Mouse (Mus musculus): ENCODE results near the gene Pom121l2.

Pom121l2 gene

DNA sequence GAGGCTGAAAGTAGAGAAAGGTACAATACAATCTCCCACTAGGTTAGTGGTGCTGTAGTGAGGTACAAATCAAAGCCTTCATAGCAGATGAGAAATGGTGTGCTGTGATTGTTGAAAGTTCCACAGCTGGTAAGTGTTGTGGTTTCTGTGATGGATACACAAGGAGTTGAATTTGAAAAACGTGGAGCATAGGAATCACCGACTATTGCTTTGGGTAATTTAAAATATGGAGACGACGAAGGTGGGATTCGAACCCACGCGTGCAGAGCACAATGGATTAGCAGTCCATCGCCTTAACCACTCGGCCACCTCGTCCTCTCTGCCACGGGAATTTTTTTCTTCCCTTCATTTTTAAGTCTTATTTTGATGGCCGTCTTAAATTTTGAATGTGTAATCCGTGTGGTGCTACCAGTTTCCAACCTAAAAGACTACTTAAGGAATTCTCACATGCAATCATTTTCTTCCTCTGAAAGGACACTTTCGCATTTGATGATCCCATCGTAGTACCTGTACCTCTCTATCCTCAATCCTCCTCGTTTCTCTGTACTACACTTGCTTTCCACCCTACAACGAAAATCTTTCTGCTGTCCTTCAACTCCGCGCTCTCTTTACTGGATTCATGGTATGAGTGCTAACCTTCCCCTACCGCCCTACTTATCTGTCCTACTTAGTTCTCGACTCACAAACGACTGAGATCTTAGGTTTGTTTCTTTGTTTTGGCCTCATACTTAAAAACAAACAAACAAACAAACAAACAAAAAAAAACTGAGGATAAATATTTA, 13.2 kb downstream of the Pom121l2 start:
- DNase-seq (ENCODE audit: low spot score in 2 of 2): no peak

DNA sequence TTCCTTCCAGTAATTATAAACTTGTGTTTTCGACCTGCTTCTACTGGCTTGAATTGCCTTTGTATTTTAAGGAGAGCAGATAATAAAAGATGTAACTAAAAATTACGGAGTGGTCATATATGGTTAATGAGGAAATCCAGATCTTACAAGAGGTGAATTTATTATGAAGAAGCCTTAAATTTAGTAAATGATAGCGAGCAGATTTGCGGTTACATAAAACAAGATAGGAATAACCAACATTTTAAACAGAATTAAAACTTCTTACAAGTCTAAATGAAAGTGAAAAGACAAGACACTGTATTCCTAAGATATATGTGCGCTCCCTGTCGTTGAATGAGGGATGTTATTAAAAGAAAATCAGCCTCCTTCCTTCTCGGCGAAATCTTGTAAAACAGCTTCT, 13.9 kb downstream of the Pom121l2 start:
- DNase-seq (ENCODE audit: low spot score in 2 of 2): no peak

DNA sequence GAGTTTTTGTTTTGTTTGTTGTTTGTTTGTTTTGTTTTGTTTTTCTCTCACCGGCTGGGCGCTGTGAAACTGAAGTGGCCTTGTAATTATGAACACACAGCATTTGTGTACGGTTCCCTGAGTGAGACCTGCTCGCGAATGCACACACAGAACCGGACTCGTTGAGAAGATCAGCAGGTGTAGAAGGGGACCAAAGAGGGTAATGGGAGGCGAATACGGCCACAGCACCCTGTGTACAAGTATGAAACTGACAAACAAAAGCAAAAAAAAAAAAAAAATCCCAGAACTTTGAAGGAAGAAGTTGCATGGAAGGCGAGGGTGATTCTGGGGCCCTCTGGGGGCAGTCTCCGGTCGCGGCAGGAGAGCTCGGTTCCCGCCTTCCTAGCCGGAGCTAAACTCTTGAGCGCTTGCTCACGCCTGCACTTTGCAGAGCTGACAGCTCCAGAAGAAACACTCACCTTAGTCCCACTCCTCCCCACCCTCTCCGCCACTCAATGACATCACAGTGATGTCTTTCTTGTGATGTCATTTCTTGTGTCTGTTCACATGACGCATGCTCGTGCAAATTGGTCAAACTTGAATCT, 14.4 kb downstream of the Pom121l2 start:
- DNase-seq (ENCODE audit: low spot score in 2 of 2): no peak

DNA sequence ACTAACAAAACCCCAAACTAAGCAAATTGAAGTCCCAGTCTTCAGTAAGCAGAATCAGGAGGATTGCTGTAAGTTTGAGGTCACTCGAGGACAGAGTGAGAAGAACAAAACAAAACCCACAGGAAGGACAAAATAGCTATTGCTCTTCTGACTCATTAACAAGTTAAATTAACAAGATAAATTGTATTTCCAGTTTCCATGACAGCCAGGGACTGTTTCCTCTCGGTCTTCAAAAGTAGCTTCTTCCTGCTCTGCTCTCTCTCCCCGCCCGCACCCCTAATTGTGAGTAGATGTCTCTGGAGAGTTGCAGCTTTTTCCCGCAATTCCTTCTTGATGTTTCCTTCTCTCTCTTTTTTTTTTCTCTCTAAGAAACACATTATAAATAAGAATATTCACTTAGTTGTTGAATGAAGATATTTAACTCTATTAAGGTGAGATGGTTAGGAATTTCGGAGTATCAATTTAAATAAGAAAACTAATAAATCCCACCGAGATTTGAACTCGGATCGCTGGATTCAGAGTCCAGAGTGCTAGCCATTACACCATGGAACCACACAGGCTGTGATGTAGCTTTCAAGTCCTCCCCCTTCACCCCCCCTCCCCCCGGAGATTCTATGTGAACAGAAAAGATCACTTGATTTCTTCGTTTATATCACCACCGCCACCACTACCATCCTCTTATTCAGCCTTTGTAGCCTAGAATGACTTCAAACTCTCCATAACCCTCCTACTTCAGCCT, 15.3 kb downstream of the Pom121l2 start:
- DNase-seq (ENCODE audit: low spot score in 2 of 2): no peak

DNA sequence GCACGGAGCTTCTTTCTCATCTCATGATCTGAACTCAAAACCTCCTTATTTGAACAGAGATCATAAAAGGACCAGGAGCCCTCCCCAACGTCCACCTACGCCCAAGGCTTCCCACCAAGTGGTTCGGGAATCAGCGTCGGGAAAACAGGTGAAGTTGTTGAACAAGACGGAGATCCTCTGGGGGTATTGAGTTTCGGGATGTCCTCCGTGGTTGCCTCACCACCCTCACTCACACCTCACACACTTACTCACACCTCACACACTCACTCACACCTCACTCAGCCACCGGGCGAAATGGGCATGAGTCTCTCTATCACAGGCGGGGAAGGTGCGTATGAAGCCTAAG, 15.8 kb downstream of the Pom121l2 start:
- DNase-seq (ENCODE audit: low spot score in 2 of 2): no peak

DNA sequence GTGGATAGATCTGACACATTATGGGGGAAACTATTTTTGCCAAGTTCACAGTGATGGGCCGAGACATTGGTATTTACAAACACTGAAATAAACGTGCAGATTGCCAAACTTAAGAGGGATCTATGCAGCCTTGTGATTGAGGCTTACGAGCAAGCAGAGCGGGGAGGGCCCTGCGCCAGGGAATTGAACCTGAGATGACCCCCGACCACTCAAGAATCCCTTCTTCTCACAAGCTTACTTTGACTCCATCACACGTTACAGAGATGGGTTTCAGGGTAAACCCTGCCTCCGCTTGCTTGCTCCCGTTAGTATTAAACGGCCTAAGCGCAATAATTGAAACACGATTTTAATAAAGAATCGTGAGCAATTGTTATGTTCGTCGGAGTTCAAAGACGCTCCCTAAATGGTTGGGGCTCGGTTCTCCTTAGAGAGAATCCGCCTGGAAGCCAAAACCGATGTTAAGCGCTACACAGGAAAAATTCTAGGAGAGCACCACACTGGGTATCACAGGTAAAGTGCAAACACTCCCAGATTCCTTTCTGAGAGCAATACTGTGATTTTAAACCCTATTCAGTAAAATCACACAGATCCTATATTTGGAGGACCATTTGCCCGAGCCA, 16.3 kb downstream of the Pom121l2 start:
- no peak for DNase-seq (ENCODE audit: low spot score in 2 of 2)

DNA sequence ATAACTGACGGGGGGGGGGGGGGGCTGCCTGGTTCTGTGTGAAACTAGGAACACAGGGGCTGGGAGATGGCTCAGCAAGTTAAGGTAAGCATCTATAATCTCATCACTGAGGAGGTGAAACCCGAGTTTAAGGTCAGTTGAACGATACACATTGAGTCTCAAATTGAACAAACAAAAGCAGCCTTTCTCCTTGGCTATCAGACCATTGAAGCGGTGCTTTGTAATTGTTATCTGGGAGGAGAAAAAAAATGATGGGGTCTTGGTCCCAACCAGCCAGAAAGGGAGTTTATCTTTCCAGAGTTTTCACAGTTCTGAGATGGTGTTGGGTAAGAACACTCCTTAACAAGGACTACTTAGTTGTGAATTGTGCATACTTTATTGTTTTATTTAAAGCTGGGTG, 16.8 kb downstream of the Pom121l2 start:
- no peak for DNase-seq (ENCODE audit: low spot score in 2 of 2)

DNA sequence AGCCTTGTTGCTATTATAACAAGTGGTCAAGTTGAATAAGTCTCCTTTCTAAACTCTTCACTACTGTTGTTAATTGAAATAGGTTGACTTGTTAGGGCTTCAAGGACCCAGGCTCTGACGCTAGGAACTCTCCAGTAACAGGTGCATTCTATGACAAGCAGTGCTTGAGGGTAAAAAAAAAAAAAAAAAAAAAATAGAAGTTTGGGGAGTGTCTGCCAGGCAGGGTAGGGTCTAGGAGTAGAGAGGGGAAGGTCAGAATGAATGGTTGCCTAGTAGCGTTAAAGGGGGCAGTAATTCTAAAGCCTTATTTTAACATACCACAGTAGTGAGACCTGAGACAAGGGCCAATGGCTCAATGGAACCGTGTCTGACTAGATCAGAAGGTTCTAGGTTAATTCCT, 17.4 kb downstream of the Pom121l2 start:
- DNase-seq (ENCODE audit: low spot score in 2 of 2): no peak

DNA sequence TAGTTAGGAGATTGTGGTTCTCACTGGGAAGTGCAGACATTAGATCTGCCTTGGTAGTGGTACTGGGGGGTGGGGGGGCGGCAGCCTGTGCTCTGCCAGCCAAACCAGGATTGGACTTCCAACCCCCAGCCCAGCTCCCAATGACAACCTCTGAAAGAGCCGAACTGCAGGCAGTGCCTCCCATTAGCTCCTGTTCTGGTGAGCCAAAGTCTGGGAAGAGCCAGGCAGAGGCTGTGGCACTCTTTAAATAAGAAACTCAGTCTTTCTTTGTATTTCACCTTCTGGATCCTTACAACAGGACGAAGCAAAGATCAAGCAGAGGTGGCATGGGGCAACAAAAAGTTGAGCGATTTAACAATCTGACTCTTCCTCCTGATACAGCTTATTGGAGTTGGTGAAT, 18.2 kb downstream of the Pom121l2 start:
- no peak for DNase-seq (ENCODE audit: low spot score in 2 of 2)

DNA sequence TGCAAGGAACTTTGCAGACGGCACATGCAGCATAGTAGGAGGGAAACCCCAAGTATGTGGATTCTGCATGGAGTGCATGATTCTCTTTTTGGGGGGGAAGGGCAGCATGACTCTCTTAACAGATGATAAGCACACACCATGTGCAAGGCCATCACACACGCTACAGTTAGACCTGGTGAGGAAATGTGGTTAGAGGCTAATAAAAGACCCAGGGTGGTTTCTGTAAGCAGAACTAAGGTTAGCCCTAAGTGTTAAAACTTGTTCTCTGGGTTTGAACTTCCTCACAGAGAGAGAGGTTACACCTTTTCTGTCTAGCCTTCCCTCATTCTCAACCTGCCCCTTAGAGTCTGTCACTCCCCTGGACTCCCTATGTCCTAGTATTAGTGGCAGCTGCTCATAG, 20.4 kb downstream of the Pom121l2 start:
- no peak for DNase-seq (ENCODE audit: low spot score in 2 of 2)

DNA sequence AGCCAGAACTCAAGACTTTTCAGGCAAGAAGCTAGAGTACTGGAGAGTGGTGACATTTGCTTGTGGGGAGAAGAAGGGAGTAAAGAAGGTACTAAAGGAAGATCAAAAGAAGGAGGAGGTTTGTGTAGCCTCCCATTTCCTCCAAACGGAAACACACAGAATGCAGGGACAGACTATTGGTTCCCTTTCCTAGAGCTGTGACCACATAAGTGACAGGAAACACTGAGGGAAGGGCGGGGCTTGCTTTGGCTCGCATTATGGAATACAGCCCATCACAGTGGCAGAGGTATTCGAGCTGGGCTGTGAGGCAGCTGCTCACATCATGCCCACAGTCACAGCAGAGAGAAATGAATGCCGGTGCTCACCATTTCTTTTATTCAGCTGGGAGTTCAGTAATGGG, 20.8 kb downstream of the Pom121l2 start:
- no peak for DNase-seq (ENCODE audit: low spot score in 2 of 2)

DNA sequence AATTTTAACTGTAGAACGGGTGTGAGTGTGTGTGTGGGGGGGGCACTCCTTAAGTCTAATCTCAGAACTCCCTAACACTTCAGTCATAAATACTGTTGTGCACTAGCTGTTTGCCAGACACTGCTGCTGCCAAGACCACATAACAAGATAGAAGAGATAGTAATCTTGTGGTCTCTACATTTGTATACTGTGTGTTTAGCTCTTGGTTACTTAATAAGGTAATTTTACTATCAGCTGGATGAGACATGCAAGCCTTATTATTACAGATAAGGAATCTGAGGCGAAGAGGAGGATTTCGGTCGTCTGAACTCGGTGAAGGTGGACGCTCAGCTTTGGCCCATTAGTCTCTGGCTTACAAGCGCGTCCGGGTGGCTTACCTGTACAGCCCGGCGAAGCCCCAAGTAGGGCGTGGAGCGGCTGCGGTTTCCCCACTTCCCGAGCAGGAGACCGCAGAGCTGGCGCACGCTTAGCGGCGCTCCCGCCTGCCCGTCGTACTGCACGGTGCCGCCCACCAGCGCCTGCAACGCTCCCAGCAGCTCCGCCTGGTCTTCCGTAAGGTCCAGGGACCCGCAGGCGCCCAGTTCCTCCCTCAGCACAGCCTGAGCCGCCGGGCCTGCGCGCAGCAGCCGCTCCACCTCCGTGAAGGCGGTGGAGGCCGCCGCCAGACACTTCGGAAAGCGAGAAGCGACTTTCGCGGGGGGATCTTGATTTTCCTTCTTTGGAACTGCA, 24.8 kb downstream of the Pom121l2 start:
- peak in 1 of 2 experiments; percentile 31 for DNase-seq (ENCODE audit: low spot score in 2 of 2)

DNA sequence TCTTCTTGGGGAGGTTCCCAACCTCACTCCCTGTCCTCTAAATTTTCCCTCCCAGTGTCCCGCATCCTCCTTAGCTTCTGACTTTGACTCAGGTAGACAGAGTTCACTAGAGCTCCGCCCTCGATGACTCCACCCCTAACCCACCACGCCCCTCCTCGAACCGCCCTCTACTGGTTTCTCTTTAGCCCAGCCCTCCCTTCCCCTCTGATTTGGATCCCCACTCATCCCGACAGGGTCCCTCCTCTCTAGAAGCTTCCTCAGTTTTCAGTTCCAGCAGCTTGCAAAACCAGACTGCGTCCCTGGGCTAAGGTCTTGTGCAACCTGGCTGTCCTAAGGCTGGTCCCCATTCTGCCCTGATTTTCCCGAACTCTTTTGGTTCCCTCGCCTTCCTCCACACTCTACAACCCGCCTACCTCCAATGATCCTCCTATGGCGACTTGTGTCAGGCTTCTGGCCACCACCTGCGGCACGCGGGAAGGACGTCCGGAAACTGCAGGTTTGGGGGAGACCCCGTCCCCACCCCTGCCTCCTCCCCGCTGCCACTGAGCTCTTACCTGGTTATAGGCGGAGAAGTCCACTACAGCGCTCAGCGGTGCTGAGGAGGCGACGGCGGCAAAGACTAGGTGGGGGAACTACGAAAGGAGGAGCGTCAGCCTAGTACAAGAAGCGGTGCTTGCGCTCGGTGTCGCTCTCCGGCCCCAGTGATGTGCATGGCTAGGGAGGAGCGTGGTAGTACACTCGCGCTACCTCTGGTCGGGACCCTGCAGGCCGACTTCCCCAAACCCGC, 25.5 kb downstream of the Pom121l2 start:
- peak in 1 of 2 experiments; percentile 56 for DNase-seq (ENCODE audit: low spot score in 2 of 2)

DNA sequence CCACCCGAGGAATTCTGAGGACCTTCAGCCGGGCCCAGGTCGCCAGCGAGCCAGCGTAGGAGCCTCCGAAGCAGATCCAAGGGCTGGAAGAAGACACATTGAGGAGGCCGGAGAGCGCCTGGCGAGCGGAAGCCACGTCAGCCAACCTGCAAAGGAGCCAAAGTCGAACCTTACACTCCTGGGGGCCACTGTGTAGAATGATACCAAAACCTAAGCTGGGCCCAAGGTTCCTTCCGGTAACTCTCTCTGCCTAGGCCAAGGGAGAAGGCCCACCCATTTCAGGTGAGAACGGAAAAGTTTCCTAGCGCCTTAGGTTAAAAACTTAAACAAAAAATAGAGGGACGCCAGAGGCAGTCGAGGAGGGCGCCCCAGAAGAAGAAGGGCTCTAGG, 26.1 kb downstream of the Pom121l2 start:
- no peak for DNase-seq (ENCODE audit: low spot score in 2 of 2)

DNA sequence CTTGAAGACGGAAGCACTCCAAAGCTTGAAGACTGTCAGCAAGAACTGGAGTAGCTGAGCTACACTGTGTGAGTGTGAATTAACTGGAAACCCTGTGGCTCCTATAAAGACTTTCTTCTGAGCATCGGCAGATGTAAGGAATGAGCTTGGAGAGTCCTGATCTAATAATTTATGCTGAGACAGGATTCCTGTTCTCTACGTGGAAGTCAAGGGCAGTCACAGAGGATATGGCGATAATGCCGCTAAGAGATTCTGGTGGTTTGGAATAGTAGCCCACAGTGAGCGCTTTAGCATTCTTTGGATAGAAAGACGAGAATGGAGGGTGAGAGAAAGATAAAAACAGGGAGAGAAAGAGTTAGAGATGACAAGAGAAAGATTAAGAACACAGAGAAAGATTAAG, 26.9 kb downstream of the Pom121l2 start:
- DNase-seq (ENCODE audit: low spot score in 2 of 2): no peak

DNA sequence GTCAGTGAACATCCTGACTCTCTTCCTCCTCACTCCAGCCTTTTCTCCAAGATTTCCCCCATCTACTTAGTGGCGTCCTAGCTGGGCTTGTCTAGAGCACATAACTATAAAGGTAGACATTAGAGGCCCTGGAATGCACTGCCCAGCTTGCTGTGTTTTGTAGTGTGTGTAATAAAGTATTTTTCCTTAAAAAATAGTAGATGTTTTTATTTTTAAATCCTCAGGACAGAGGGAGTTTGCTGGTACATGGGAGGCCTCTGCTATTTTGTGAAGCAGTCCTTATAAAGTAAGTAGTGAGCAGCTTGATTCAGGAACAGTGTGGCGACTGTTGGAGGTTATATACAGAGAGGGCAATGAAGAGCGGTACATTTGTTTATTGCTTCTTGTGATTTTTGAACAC, 27.7 kb downstream of the Pom121l2 start:
- DNase-seq (ENCODE audit: low spot score in 2 of 2): no peak

DNA sequence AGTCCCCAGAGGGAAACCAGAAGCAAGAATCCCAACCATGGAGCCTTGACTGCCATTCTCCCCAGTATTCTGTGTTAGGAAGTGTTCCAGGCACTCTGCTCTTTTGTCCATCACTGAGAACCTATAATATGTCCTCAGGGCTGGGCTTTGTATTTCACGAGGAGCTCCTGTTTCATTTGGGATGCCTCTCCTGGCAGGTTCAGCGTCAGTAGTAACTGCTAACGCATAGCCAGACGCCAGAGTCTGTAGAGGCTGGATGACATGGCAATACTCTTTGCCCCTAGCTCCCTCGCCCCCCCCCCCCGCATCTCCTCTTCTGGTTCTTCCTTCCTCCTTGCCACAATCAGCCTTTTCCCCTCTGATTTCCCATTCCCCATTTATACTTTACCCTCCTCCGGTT, 28.6 kb downstream of the Pom121l2 start, which contains the start of gene Prss16:
Gene Prss16 (minus strand): TSS at position 101 of the 400 bp plus-strand sequence.
- DNase-seq (ENCODE audit: low spot score in 2 of 2): no peak

DNA sequence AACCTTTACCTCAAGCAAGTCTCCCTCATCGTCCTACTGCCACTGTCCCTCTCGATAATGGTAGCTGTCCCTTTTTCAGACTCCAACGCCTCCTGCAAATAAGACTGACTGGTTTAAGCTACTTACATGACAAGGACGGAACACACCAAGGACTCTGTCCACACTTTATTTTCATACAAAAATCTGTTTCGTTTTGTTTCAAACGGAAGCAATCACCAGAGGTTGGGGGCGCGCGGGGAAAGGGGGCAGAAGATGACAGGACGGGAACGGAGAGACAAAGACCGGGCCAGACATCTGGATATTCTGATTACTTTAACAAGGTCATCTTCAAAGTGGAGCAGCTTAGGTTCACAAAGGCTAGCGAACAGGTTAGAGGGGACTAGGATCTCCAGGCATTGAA, 32.7 kb downstream of the Pom121l2 start:
- DNase-seq (ENCODE audit: low spot score in 2 of 2): no peak

DNA sequence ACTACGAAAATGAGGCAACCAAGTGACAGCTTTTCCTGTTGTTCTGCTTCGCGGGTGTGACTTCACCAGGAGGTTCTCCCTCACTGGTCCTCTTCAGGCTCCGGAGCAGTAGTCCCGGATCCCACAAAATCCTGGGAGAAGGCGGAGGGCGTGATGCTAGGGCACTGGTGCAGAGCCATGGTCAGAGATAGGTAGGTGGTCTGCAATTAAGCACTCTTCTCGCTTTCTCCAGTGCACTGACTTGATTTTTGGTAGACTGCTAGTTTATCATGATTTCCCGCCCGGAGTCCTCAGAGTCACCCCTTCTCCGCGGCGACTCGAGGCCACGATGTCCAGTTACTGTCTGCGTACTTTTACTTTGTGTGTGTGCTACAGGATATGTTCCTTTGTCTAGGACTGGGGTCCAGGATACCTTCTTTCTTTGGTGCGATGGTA, 33.4 kb downstream of the Pom121l2 start:
- DNase-seq (ENCODE audit: low spot score in 2 of 2): no peak

DNA sequence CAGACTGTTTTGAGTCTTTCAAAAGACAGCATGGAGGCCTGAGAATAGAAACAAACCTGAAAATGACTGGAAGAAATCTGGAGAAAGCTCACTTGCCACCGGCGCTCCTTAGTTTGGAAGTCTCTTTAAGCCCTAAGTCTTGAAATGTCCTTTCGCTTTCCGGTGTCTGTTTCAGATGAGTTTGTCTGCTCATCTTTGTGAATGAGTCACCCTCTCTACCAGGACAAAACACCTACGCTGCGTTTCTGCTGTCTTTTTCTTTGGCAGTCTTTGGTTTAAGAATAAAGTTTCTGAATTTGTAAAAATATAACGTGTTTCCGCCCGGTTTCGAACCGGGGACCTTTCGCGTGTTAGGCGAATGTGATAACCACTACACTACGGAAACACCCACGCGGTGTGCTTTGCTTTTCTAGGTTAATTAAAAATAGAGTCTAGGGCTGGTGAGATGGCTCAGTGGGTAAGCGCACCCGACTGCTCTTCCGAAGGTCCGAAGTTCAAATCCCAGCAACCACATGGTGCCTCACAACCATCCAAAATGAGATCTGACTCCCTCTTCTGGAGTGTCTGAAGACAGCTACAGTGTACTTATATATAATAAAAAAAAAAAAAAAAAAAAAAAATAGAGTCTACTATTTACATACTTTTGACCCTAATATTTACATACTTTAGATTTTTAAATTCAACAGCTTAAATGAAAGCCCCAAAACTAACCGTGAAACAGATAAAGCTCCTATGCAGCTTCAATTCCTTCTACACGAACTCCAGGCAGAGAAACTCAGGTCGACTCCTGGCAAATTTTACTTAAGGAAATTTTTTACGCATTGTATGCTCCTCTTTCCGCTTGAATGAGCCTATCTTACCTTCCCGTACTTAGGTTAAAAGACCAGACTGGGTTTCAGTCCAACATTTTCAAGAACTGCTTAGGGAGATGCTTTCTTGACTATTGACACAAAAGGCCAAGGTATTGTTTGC, 34.8 kb downstream of the Pom121l2 start:
- DNase-seq (ENCODE audit: low spot score in 2 of 2): peak in 1 of 2 experiments; percentile 51
